ENCODE assay signal across 8 mouse cellular contexts in the genomic region with DNA sequence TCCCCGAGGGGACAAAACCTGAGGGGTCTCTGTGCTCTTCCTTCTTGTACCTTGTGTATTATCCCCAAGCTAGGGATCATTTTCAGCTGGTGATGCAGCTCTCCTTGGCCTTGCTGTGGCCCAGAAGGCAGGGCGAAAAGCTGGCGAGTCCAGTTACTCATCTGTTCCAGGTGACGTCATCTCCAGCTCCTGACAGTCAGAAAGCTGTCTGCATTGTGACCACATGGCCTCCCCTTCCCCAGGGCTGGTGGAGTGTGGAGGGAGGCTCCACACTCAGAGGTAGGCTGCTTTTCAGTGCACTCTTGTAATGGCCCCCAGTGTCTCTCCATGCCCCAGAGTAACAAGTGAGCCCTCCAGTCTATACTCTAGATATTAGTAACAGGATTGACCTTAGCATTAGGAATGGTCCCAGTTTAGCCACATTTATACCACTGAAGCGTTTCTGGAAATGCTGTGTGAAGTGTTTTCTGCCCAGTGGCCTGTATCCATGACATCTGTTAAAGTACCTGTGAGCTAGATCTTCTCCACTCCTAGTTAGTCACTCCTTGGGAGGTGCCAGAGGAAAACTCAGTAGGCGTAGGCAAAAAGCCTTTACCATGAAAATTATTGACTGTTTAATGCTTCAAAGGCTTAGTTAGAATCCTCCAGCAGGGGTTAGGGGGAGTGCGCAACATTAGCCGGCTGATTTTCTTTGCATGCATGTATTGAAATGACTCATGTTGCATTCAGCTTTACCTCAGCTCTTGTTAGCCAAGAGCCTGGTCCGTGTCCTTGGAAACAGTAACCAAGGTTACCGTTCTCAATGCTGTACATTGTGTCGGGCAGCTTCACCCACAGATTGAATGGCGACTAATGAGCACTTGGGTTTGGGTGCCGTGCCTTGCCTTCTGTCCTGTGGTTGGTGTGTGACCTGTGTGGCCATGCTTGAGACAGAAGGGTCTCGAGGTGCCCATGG. TPM values are rescaled to one million over a fixed set of nuclear protein-coding genes. Genes with fewer than 3 reads are reported as not detected.
DNase-seq lines count a peak whose midpoint lies in the region; ATAC-seq lines count a peak whose summit lies in the region.

No protein-coding gene starts in this region.

- no peak overlapping the region for H3K9ac ChIP-seq in forebrain, embryonic 12.5 days
- no peak overlapping the region for H3K9ac ChIP-seq in neural tube, embryonic 14.5 days (replicated peaks; ENCODE audit: low read depth, low read length)

- 14% methylated on average over 14 of the region's 14 CpGs for WGBS in forebrain, embryonic 12.5 days
- 14% methylated on average over 14 of the region's 14 CpGs for WGBS in neural tube, embryonic 14.5 days

- no peaks in the 10 kb centered on the region for H3K9me3 ChIP-seq in forebrain, embryonic 12.5 days
- H3K9me3 ChIP-seq in neural tube, embryonic 14.5 days (ENCODE audit: control insufficient read depth, low read length) = no peaks in the 10 kb centered on the region

- H3K27ac ChIP-seq in forebrain, embryonic 12.5 days = peak overlapping the region; percentile 92
- peak overlapping the region; percentile 66 for H3K27ac ChIP-seq in neural tube, embryonic 14.5 days (ENCODE audit: low read depth, low read length)

- no peak overlapping the region for H3K4me3 ChIP-seq in forebrain, embryonic 12.5 days (replicated peaks)
- H3K4me3 ChIP-seq in neural tube, embryonic 14.5 days (ENCODE audit: low read depth, low read length) = no peak overlapping the region

- H3K4me1 ChIP-seq in forebrain, embryonic 12.5 days = peaks cover 52% of the 10 kb centered on the region
- H3K4me1 ChIP-seq in neural tube, embryonic 14.5 days (ENCODE audit: control insufficient read depth, insufficient read depth, low read length) = peaks cover 15% of the 10 kb centered on the region

- peaks cover 30% of the 10 kb centered on the region for H3K36me3 ChIP-seq in forebrain, embryonic 12.5 days (replicated peaks)
- peaks cover 18% of the 10 kb centered on the region for H3K36me3 ChIP-seq in neural tube, embryonic 14.5 days (ENCODE audit: control insufficient read depth, insufficient read depth, low read length)

- H3K4me2 ChIP-seq in forebrain, embryonic 12.5 days = peak overlapping the region; percentile 19
- H3K4me2 ChIP-seq in neural tube, embryonic 14.5 days (ENCODE audit: low read depth, low read length) = no peak overlapping the region

- peak; percentile 85 to 92 for DNase-seq in adrenal gland, adult (ENCODE audit: inconsistent age in 2 of 2, low spot score in 1 of 2)
- DNase-seq in adrenal gland, postnatal 4 days (ENCODE audit: low spot score in 2 of 2) = no peak
- DNase-seq in R1 (ENCODE audit: low read depth, low spot score) = peak; percentile 80
- DNase-seq in layer of hippocampus, postnatal 14 days (ENCODE audit: low spot score in 2 of 2) = peak; percentile 56 to 70
- DNase-seq in urinary bladder, postnatal 25 days (ENCODE audit: low spot score) = no peak

- no peaks in the 10 kb centered on the region for H3K27me3 ChIP-seq in forebrain, embryonic 12.5 days
- no peaks in the 10 kb centered on the region for H3K27me3 ChIP-seq in neural tube, embryonic 14.5 days (ENCODE audit: control insufficient read depth, insufficient read depth, low read length)

- ATAC-seq in forebrain, embryonic 12.5 days (ENCODE audit: low FRiP score) = peak; percentile 94
- peak; percentile 87 for ATAC-seq in neural tube, embryonic 14.5 days (ENCODE audit: low read depth)
- no peak for ATAC-seq in megakaryocyte, adult 5-6 weeks (ENCODE audit: poor library complexity, severe bottlenecking)

RNA-seq across cellular contexts. Expression of a gene that starts 26.0 kb away (rescaled TPM):
- 1 to 10 TPM; 4.5 to 6.3 TPM for total RNA-seq in adrenal gland, postnatal 4 days (2021)
- polyA plus RNA-seq in forebrain, embryonic 12.5 days (2016; fragmentation: Nextera tagmentation; extraction: Ambion mirVana) = 19.9 and 20.6 TPM in 2 replicates
- 10 to 100 TPM; 22.5 to 22.9 TPM for total RNA-seq in layer of hippocampus, postnatal 14 days (2021)
- polyA plus RNA-seq in neural tube, embryonic 14.5 days (2014; fragmentation: Nextera tagmentation; extraction: Ambion mirVana) = 6.9 and 7.6 TPM in 2 replicates
- not detected in 2 replicates for total RNA-seq in megakaryocyte, adult 5-6 weeks (2015)
- total RNA-seq in megakaryocyte, adult 5-6 weeks (2017) = not detected in 2 replicates

Comparison
In these comparisons a context has a peak if more than half of its experiments do, and no peak if none do; other contexts are left out.
1. DNase-seq: peak in adrenal gland, adult (2 of 2), R1 (single experiment) and layer of hippocampus, postnatal 14 days (2 of 2); none in adrenal gland, postnatal 4 days (0 of 2) and urinary bladder, postnatal 25 days (single experiment).
2. RNA of a gene that starts 26.0 kb away (total RNA-seq): 22.5 to 22.9 TPM in layer of hippocampus, postnatal 14 days and 4.5 to 6.3 TPM in adrenal gland, postnatal 4 days; not detected in megakaryocyte, adult 5-6 weeks; every median in the first group is over 4 times any median in the second.